Mouse (Mus musculus) lung, postnatal 25 days (tissue): ENCODE measurements at regions not wholly inside any gene's neighbourhood (a gene's known extent, or its start where the extent isn't known, plus 50 kb on each side); places are given as distances from the start of the nearest gene placed in this dataset.

Experiments used
- DNase-seq: peaks from one replicate; pipeline ENCODE4 v3.0.0; 2022; ENCODE audit warnings: low spot score

DNA sequence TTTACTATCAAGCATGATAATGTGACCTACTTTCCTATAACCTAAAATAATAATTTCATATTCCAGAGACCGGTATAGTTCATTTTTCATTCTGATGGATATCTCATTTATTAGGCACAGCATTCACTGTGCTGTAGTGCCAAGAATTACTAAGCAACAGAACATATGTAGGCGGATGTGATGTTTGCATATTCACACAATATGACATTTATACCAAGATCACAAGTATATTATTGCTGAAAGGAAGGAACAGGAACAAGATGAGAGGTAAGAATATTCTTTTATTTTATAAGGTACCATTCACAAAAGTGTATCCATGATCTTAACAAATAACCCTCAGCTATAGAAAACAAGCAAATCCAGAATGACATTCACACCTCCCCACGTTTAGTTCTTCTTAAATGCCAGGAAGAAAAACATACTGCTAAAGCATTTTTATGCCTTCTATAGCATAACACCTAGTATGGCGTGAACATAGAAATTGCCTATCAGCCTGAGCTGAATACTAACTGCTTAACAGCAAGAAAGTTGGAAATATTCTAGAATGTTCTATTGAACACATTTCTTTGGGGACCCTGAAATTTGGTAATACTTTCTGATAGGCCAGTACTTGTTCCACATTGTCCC lies 1062.8 kb upstream of the Acvr2a start:
- DNase-seq: no peak

DNA sequence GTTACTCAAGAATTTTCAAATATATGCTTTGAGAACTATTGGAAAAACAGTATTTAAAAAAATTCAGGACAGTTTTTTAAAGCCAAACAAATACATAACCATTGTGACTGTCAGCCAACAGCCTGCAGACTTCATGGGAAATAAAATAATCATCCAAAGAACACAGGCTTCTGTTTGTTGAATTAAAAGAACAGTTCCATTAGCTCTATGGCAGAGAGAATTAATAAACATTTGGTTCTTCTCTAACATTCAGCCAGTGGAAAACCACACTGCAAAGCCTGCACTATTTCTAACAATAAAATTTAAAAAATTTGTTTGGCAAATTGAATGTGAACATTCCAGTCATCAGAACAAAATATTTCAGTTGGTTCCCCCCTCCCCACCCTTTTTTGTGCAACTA lies 1058.2 kb upstream of the Acvr2a start:
- peak; percentile 10 for DNase-seq

DNA sequence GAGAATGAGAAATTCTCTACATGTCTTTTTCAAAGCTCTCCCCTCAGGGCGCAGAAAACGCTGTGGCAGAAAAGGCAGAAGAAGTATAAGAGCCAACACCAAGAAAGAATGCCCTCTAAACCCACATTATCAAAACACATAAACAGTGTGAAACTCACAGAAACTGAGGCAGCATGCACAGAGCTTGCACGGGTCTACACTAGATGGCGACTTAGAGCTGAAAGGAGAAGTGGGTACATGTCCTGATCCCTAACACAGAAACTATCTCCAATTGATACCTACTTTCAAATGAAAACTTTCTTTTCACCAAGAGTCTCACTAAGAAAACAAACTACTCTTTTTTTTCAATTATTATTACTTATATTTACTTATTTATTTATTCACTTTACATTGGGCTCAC lies 1057.7 kb upstream of the Acvr2a start:
- DNase-seq: no peak

DNA sequence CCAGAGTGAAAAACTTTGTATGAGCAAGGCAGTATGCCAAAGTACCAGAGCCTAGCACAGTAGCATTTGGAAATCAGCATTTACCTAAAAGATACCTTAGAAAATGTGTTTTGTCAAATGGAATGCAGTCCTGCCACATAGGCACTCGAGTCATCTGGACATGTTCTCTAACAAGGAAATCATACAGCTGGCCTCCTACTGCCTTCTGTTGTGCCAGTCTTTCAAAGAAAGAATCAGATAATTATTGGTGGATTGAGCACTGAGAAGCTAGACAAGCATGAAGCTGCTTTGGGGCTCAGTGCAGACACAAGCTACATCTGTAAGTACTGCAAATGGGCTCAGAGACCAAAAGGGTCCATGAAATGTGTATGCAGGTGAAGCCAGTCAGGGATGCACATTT lies 1038.1 kb upstream of the Acvr2a start:
- no peak for DNase-seq

DNA sequence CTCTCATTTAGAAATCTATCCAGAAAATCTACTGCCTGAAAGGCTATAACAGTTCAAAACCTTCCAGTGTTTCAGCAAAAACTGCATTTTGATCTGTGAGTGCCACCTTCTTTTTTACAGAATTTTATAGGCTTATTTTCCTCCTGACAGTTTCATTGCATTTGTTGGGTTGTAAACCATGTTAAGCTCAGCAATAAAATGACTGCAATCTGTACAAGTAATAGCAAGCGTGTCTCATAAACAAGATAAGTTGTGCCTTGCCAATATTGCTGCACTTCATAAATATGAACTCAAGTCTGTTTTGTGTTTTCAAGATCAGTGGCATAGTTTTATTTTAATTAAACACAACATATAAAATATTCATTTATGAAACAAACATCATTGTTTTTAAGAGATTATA lies 1036.9 kb upstream of the Acvr2a start:
- DNase-seq: no peak

DNA sequence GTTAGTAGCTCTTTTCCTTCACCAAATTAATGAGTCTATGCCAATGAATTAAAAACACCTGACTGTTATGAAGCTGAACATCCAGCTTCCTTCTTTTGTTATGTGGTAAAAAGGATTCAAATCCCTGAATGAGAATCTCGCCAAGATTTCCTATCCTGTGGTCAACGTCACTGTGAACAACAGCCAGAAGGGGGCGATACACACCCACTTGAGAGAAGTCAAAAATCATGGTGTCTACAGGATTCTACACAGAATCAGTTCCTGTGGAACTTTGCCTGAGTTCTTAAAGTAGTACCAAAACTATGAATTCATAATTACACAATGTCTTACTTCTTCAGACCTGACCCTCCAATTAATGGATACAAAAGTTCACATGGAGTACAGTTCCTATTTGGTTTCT lies 1028.1 kb upstream of the Acvr2a start:
- peak; percentile 64 for DNase-seq

DNA sequence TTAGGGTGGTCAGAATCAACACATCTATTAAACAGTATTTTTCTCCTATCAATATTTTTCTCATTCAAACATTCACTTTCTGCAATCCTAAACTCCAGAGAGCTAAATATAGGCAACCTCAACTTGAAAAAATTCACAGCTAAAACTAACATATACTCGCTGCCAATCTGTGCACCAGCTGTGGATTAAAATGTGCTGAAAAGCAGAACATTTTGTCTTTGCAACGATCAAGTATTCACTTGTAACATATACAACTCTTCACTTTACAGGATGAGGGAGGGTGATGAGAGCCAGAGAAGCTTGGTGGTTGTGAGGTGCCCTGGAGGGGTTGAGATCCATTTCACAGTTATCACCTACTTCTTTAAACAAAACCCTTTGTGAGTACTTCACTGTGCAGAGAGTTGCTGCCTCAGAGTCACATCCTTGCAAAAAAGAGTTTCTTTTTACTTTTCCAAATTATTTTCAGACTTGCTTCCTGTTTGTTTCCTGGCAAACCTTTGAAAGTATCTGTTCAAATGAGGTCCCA lies 991.1 kb upstream of the Acvr2a start:
- peak; percentile 34 for DNase-seq

DNA sequence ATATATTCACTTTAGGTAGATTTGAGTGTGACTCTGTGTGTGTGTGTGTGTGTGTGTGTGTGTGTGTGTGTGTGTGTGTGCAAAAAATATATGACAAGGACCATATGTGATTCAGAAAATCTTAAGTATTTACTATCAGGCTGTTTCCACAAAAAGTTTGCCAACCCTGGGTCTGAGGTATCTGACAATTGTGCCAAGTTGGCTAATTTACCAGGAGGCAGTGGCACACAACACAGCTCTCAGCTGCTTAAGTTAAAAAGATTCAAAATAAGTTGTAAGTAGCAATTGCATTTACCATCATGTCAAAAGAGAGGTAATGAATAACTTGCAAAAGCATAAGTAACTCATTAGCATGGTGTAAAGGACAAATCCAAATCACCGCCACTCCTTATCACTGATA lies 981.4 kb upstream of the Acvr2a start:
- no peak for DNase-seq

DNA sequence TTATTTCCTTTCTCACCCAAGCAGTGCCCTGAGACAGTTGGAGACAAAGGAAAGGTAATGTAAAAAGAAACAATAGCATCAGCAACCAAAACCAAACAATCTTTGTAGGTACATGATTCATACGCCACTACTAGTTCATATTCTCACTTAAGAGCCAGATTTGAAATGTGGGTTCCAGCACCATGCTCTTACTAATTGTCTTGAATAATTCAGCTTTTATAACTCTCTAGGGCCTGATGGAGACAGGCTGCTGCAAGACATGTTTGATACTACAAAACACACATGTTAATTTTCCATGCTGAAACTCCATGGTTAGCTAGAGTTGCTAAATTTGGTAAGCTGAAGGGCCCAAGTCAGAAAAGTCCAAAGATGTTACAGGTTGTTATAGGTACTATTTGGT lies 980.4 kb upstream of the Acvr2a start:
- DNase-seq: no peak

DNA sequence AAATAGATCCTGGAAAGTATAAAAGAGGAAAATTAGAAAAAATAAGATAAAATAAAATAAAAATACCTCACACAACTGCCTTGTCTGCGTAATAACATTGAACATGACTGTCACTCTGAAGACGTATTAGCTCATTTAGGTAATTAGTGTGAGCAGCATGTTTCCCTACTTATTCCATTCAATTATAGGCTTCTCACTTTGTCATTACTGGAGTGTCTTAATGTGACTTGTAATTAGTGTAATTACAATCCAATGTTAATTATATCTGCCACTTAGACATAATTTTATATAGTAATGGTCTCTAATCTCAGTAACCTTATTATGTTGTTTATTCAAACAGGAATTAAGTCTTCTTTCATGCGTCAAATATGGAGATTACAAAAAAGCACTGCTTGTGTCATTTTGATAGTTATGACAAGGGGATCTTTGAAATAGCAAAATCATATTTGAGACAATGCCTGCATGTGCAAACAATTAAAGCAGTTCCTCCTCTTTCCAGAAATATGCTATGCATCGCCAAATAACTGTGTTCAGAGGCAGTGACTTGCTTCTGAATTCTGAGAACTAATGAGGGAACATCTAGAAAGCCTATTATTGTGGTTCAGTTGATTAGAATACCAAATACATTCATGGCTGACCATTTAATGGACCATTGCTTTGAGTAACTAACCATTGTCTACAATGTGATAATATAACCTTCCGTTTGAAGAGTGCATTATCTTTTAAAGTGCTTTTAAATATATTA lies 979.7 kb upstream of the Acvr2a start:
- DNase-seq: no peak

DNA sequence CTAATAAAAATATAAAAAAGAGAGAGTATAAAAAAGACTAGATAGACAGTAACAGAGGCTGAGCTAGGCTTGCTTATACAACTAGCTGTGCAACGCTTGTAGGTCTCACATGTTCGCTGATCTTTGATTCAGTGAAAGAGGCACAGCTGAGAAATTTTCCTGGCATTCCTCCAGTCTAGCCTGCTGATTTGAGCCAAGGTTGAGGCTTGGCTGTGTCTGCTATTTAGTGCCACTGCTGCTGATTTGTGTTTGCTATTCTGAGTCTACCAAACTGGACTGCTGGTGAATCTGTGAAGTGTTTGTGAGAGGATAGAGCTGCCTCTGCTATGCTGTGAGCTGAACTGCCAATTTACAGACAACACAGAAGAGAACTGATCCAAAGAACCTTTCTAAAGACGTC lies 956.7 kb upstream of the Acvr2a start:
- peak; percentile 49 for DNase-seq

DNA sequence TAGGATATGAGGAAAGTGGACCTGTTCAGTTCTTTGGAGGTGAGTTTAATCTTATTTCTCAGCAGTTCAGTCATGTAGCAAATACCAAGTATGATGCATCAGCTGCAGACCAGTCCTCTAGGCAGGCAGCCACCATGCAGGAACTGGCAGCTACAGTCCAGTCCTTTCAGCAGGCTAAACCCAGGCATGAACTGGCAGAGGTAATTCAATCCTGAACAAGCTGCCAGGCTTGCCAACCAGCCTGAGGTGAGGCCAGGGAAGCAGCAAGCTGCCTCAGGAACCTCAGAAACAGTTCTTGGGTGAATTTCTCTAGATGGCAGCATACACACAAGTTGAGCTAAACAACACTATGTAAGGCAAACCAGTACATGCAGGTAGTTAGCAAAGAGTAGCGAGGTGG lies 951.5 kb upstream of the Acvr2a start:
- no peak for DNase-seq

DNA sequence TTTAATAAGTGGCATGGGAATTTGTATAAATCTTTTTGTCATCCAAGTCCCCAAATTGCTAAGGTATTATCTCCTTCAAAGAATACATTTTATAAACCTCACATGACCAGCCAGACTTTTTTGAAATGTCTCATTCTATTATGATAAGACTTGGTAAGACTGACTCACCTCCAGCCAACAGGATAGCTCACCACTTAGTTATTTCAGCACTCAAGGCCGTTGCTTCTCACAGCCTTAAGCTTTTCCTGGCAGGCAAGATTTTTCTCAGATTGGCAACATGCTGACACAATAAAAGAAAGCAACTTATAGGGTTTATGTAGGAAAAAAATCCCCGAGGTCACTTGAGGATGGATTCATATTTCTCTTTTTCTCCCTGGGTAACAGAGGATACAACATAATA lies 935.9 kb upstream of the Acvr2a start:
- DNase-seq: no peak

DNA sequence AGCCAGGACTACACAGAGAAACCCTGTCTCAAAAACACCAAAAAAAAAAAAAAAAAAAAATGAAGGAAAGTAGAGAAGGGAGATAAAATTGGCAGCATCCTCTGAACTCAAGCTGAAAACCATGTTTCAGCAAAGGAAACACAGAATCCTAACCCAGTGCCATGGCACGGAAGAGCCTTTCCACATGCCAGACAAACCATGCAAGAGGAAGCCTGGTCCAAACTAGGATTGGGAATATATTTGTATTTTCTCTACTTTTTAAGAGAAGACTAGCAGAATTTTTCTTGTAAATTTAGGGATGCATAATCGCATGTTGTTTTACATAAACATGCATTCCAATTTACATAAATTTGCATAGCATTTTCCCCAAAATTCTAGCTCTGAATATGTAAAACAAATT lies 934.8 kb upstream of the Acvr2a start:
- no peak for DNase-seq

DNA sequence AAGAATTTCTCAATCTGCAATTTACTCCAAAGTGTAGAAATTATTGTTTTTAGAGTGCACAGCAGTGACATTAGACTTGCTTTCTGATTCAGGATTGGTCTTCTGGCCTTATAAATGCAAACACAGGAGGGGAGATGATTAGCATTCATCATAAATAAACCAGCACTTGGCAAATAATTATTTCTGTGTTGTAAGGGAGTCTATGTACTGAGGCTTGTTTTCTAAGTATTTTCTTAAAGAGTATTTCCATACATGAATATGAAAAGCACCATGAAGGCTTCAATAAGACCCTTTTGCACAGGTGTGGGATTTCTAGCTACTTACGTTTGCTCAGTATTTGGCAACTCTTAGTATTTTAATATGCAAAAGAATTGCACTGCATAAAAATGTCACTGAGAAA lies 934.1 kb upstream of the Acvr2a start:
- DNase-seq: no peak

DNA sequence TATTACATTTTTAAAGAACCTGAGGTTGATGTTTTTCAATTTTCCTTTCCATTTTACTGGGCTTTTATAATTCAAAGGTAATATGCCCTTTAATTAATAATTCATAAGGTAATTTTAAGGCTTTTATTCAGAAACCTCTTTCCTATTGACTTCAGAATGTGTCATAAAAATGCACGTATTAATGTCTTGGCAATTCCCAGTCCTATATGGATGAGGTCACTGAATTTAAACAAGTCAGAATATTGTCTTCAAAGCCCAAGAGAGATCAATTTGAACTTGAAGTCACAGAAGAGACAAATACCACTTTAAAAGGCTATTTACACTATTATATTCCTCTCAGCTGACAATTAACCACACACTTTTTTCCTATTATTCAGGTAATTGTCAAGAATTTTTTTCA lies 925.7 kb upstream of the Acvr2a start:
- DNase-seq: no peak

DNA sequence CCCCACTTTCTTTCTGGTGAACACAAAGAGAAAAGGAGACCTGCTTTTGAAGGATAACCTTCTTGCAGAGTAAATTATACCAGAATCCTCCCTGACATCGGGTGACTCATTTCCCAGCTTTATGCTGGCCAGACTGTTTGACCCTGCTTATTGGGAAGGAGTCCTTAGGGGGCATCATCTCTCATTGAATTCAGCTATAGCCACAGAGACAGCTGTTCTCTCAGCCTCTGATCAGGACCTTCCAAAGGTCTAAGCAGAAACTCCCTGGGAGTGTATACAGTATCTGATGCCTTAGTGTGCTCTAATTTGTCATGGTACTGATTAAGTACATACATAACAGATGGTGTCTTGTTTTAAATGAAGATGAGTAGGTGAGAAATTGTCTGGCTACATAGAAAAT lies 922.5 kb upstream of the Acvr2a start:
- no peak for DNase-seq

DNA sequence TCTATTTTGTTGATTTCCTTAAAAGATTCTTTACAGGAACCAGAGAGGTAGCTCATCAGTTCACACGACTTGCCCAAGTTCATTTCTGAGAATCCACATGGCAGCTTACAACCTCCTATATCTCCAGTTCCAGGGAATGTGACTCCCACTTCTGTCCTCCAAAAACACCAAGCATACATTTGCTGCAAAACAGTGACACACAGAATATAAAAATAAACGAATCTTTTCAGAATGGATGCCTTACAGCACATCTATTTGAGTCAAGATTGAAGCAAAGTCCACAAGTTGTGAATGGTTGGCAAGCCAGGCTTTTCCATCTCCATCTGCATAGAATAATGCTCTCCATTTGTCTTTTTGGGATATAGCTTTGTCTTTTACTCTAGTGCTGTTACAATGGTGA lies 921.0 kb upstream of the Acvr2a start:
- DNase-seq: no peak

DNA sequence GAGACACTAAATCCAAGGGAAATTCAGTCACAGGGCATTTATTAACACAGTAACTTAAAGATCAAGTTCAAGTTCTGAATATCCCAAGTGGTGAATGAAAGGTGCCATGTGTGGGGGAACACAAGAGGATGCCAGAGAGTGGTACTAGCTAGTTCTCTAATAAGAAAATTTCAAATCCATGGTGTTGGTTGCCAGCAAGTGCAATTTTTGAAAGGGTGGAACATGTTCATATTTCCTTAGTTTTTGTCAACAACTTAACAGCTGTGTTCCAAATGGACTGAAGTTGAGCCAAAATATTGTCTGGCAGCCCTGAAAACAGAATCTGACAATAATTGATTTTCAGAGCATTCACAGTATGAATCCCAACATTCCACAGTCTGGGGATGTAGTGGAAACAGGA lies 919.1 kb upstream of the Acvr2a start:
- DNase-seq: peak; percentile 40

DNA sequence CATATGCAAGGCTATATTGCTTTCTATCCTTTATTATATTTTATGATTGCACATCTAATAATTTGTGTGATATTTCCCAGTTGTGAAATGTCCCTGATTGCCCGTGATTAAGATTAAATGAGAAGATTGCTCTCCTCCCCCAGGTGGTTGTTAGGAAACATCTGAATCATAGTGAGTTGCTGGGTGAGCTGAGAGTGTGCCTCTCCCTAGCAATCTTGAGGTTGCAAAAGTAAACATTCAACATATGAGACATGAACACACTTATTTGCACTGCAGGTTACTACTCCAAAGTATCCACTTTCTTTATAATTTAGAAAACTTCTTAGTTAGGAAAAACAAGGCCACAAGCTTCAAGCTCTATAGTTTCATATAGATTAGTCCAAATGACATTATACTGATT lies 899.6 kb upstream of the Acvr2a start:
- DNase-seq: peak; percentile 29

DNA sequence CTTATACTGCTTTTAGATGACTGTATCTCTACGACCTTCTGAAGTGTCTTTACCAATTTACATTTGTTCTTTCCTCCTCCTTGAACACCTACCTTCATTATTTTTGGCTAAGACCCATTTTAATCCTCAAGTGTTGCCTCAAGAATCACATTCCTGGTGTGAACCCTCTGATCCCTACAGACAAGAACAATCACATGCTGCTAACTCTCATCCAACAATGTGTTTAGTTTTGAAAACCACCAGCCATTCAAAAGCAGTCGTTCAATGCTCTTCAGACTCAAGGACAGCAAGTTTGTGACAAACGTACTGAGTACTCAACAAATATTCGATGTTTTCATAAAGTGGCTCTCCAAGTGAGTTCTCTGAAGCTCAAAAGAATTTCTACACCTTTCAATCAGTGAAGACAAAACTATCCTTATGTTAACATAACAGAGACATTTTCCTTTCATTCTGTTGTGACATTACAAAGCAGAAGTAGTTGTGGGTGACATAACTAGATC lies 898.9 kb upstream of the Acvr2a start:
- peak; percentile 73 for DNase-seq

DNA sequence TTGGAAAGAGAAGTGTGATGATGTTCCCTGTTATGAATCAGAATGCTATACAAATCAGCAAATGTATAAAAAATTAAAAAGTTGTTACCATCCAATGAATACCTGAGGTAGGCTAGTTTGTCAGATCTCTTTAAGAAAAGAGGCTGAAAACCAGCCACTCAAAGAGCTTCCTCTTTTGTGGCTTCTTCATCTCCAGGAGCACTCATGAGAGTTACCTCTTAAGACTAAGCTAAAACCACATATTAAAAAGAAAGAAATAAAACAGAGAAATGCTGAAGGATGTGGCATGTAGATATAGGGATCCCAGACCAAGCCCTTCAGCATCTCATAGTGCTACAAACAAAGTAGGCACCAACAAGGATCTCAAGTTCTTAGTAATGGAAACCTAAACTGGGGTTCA lies 890.9 kb upstream of the Acvr2a start:
- no peak for DNase-seq

DNA sequence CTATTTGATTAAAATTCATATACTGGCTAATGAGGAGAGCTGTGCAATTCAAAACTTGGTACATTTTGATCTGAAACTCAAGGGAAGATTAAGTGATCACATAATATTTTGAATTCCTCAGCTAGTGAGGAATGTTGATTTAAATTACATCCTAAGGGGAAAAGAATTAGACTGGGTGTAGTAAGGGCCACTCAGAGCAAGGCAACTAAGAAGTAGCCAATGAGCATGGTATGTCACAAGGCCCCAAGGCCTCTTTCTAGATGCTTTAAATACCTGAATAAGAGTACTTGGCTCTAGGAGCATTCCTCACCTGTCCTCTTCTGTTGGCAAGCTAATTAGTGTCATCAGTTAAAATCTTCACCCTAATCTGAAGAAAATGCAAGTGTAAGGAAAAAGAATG lies 887.3 kb upstream of the Acvr2a start:
- no peak for DNase-seq

DNA sequence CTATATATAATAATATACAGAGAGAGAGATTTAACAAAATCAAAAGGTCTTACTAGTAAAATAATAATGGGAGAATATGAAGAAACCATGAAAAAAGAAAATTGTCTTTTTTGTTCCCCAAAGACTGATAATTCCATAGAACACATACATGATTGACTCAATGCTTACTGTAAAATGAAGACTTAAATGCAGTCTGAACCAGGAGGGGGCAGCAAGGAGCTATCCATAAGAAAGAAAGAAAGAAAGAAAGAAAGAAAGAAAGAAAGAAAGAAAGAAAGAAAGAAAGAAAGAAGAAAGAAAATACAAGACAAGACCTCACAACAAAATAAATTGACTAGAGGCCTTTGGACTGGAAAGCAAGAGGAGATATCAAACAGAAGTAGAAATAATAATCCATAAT lies 868.8 kb upstream of the Acvr2a start:
- DNase-seq: peak; percentile 16
